Mouse (Mus musculus) cerebellum, adult 2 months (tissue): Measurements from ENCODE around the gene Emc8.

Experiments used
- CTCF ChIP-seq: fragments of 200-500 bp; IDR thresholded peaks from 2 replicates; pipeline ENCODE4 v1.5.1; 2011; ENCODE audit warnings: low read depth, mild to moderate bottlenecking, control low read depth, low read length, moderate library complexity, borderline replicate concordance; ENCODE audit not compliant: insufficient read depth
- POLR2A ChIP-seq: fragments of 200-500 bp; IDR thresholded peaks from 2 replicates; pipeline ENCODE4 v1.6.1; 2011; ENCODE audit warnings: low read length, control low read depth, borderline replicate concordance; ENCODE audit not compliant: insufficient read depth

DNA sequence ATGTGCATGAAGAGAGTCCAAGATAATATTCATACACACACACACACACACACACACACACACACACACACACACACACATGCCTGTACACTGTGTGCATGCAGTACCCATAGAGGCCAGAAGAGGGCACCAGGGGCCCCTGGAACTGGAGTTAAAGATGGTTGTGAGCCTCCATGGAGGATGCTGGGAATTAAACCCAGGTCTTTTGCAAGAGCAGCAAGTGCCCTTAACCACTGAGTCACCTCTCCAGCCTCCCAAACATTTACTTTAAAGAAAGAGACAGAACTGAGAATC lies 29.6 kb upstream of the Emc8 start:
- TF ChIP-seq CTCF (no peak), POLR2A (no peak)
